Mouse (Mus musculus) stomach, embryonic 16.5 days (tissue): ENCODE data around the gene Prkg1. TPM values are rescaled to one million over a fixed set of nuclear protein-coding genes. Genes with fewer than 3 reads are reported as not detected.

ENCODE experiments used
- ATAC-seq: fragments of 200-750 bp; cut with Nextera tagmentation; 2 replicates; pipeline ENCODE4 v1.8.0; 2017; ENCODE audit warnings: moderate number of reproducible peaks, moderate TSS enrichment; ENCODE audit not compliant: insufficient read depth, low FRiP score
- H3K27ac ChIP-seq: fragments of 300-500 bp; sonication (generic); 2 replicates; pipeline ENCODE4 v1.5.1; 2014; ENCODE audit warnings: low read length
- H3K27me3 ChIP-seq: fragments of 300-500 bp; sonication (generic); 2 replicates; pipeline ENCODE4 v1.6.1; 2014; ENCODE audit warnings: low read length, control low read depth, mixed read lengths; ENCODE audit not compliant: control insufficient read depth, insufficient read depth
- H3K36me3 ChIP-seq: fragments of 300-500 bp; sonication (generic); 2 replicates; pipeline ENCODE4 v1.6.1; 2014; ENCODE audit warnings: low read length; ENCODE audit not compliant: control insufficient read depth, insufficient read depth
- H3K4me1 ChIP-seq: fragments of 300-500 bp; sonication (generic); 2 replicates; pipeline ENCODE4 v1.6.1; 2014; ENCODE audit warnings: low read length, control low read depth, mixed read lengths; ENCODE audit not compliant: control insufficient read depth, insufficient read depth
- H3K4me2 ChIP-seq: fragments of 300-500 bp; sonication (generic); 2 replicates; pipeline ENCODE4 v1.6.1; 2014; ENCODE audit warnings: low read depth, low read length, mixed read lengths
- H3K4me3 ChIP-seq: fragments of 300-500 bp; sonication (generic); replicated peaks from 2 replicates; pipeline ENCODE4 v1.5.1; 2014; ENCODE audit warnings: mild to moderate bottlenecking, low read length
- H3K9ac ChIP-seq: fragments of 300-500 bp; sonication (generic); 2 replicates; pipeline ENCODE4 v1.6.1; 2014; ENCODE audit warnings: low read length
- H3K9me3 ChIP-seq: fragments of 300-500 bp; sonication (generic); replicated peaks from 2 replicates; pipeline ENCODE4 v1.6.1; 2016; ENCODE audit warnings: low read length, control low read depth; ENCODE audit not compliant: control insufficient read depth
- WGBS: fragments of 180-500 bp; shearing (Covaris S2); extraction: QIAGEN DNeasy Blood & Tissue Kit; methylation state at CpG from one replicate; pipeline ENCODE4 v1.1.7; 2014; 5-methylcytosine and 5-hydroxymethylcytosine counted together
- polyA plus RNA-seq: library from polyadenylated mRNA; unstranded; fragments of >200 nt; fragmentation: Nextera tagmentation; extraction: Ambion mirVana; gene quantifications from 2 replicates; pipeline ENCODE4 v1.2.1, GENCODE M21; 2015

Prkg1 gene
- polyA plus RNA-seq, 1 experiment from 2014 or later: 11.5 TPM

- H3K9me3 ChIP-seq: no peaks in the 10 kb centered on the region
- H3K27ac ChIP-seq: no peak overlapping the region
- no peak overlapping the region for H3K9ac ChIP-seq
- no peak overlapping the region for H3K4me3 ChIP-seq
- H3K36me3 ChIP-seq: no peaks in the 10 kb centered on the region
- 66% methylated on average over 3 of the region's 3 CpGs for WGBS
- H3K4me2 ChIP-seq: no peak overlapping the region
- no peak for ATAC-seq
- H3K27me3 ChIP-seq: no peaks in the 10 kb centered on the region
- H3K4me1 ChIP-seq: no peaks in the 10 kb centered on the region
Measured at GRCm38 (mm10) chr19:31442311-31442710, 322.5 kb downstream of the Prkg1 start.

GRCm38 (mm10) chr19:31433446-31433845, 331.4 kb downstream of the Prkg1 start:
- no peaks in the 10 kb centered on the region for H3K36me3 ChIP-seq
- no peak overlapping the region for H3K27ac ChIP-seq
- ATAC-seq: no peak
- no peaks in the 10 kb centered on the region for H3K4me1 ChIP-seq
- no peaks in the 10 kb centered on the region for H3K27me3 ChIP-seq
- H3K9me3 ChIP-seq: no peaks in the 10 kb centered on the region
- H3K9ac ChIP-seq: no peak overlapping the region
- no peak overlapping the region for H3K4me3 ChIP-seq
- 78% methylated on average over 1 of the region's 1 CpGs for WGBS
- no peak overlapping the region for H3K4me2 ChIP-seq

GRCm38 (mm10) chr19:31431411-31431810, 333.4 kb downstream of the Prkg1 start:
- Histone ChIP-seq H3K9ac (no peak overlapping the region), H3K4me2 (no peak overlapping the region), H3K9me3 (no peaks in the 10 kb centered on the region), H3K4me1 (no peaks in the 10 kb centered on the region), H3K27me3 (no peaks in the 10 kb centered on the region), H3K4me3 (no peak overlapping the region), H3K27ac (no peak overlapping the region), H3K36me3 (no peaks in the 10 kb centered on the region)
- 56% methylated on average over 2 of the region's 2 CpGs for WGBS
- ATAC-seq: no peak

GRCm38 (mm10) chr19:31426142-31426541, 338.7 kb downstream of the Prkg1 start:
- peaks cover 3% of the 10 kb centered on the region; the same call in 1 of the 2 replicates for H3K9me3 ChIP-seq
- no peak overlapping the region for H3K4me2 ChIP-seq
- H3K27me3 ChIP-seq: no peaks in the 10 kb centered on the region
- no peak overlapping the region for H3K4me3 ChIP-seq
- no peak overlapping the region for H3K27ac ChIP-seq
- no peak overlapping the region for H3K9ac ChIP-seq
- 71% methylated on average over 5 of the region's 5 CpGs for WGBS
- no peaks in the 10 kb centered on the region for H3K36me3 ChIP-seq
- no peaks in the 10 kb centered on the region for H3K4me1 ChIP-seq
- no peak for ATAC-seq

- Histone ChIP-seq H3K27ac (no peak overlapping the region), H3K4me3 (no peak overlapping the region), H3K9ac (no peak overlapping the region), H3K27me3 (no peaks in the 10 kb centered on the region), H3K36me3 (no peaks in the 10 kb centered on the region), H3K4me1 (no peaks in the 10 kb centered on the region), H3K4me2 (no peak overlapping the region), H3K9me3 (peaks cover 3% of the 10 kb centered on the region; the same call in 1 of the 2 replicates)
- WGBS: 74% methylated on average over 9 of the region's 9 CpGs
- no peak for ATAC-seq
Measured at GRCm38 (mm10) chr19:31425199-31425598, 339.6 kb downstream of the Prkg1 start.

GRCm38 (mm10) chr19:31424319-31424718, 340.5 kb downstream of the Prkg1 start:
- no peaks in the 10 kb centered on the region for H3K4me1 ChIP-seq
- no peak overlapping the region for H3K9ac ChIP-seq
- peaks cover 3% of the 10 kb centered on the region; the same call in 1 of the 2 replicates for H3K9me3 ChIP-seq
- H3K4me2 ChIP-seq: no peak overlapping the region
- no peaks in the 10 kb centered on the region for H3K36me3 ChIP-seq
- H3K27ac ChIP-seq: no peak overlapping the region
- 56% methylated on average over 5 of the region's 5 CpGs for WGBS
- H3K4me3 ChIP-seq: no peak overlapping the region
- no peak for ATAC-seq
- no peaks in the 10 kb centered on the region for H3K27me3 ChIP-seq

GRCm38 (mm10) chr19:31413571-31413970, 351.3 kb downstream of the Prkg1 start:
- Histone ChIP-seq H3K9ac (no peak overlapping the region), H3K36me3 (no peaks in the 10 kb centered on the region), H3K27me3 (no peaks in the 10 kb centered on the region), H3K4me3 (no peak overlapping the region), H3K27ac (no peak overlapping the region), H3K4me1 (no peaks in the 10 kb centered on the region), H3K4me2 (no peak overlapping the region), H3K9me3 (no peaks in the 10 kb centered on the region)
- WGBS: 77% methylated on average over 7 of the region's 7 CpGs
- no peak for ATAC-seq

GRCm38 (mm10) chr19:31396096-31396495, 368.7 kb downstream of the Prkg1 start:
- Histone ChIP-seq H3K9me3 (no peaks in the 10 kb centered on the region), H3K4me1 (no peaks in the 10 kb centered on the region), H3K27ac (no peak overlapping the region), H3K9ac (no peak overlapping the region), H3K36me3 (no peaks in the 10 kb centered on the region), H3K4me3 (no peak overlapping the region), H3K4me2 (no peak overlapping the region), H3K27me3 (no peaks in the 10 kb centered on the region)
- WGBS: 60% methylated on average over 1 of the region's 1 CpGs
- ATAC-seq: no peak

- Histone ChIP-seq H3K4me2 (no peak overlapping the region), H3K36me3 (no peaks in the 10 kb centered on the region), H3K27ac (no peak overlapping the region), H3K27me3 (no peaks in the 10 kb centered on the region), H3K9ac (no peak overlapping the region), H3K9me3 (no peaks in the 10 kb centered on the region), H3K4me1 (no peaks in the 10 kb centered on the region), H3K4me3 (no peak overlapping the region)
- no peak for ATAC-seq
- 87% methylated on average over 3 of the region's 3 CpGs for WGBS
Measured at GRCm38 (mm10) chr19:31385353-31385752, 379.5 kb downstream of the Prkg1 start.

GRCm38 (mm10) chr19:31383881-31384280, 381.0 kb downstream of the Prkg1 start:
- H3K4me3 ChIP-seq: no peak overlapping the region
- no peak for ATAC-seq

More at GRCm38 (mm10) chr19:31383881-31384280, 381.0 kb downstream of the Prkg1 start:
- 43% methylated on average over 5 of the region's 5 CpGs for WGBS
- H3K4me2 ChIP-seq: no peak overlapping the region
- H3K27me3 ChIP-seq: no peaks in the 10 kb centered on the region
- H3K9me3 ChIP-seq: no peaks in the 10 kb centered on the region
- no peaks in the 10 kb centered on the region for H3K4me1 ChIP-seq
- no peak overlapping the region for H3K9ac ChIP-seq
- H3K36me3 ChIP-seq: no peaks in the 10 kb centered on the region
- no peak overlapping the region for H3K27ac ChIP-seq
